Mouse (Mus musculus) lung, adult 2 months (tissue): ENCODE measurements around the gene Sardh.
A peak's percentile ranks its signal among the peaks of the same experiment; 100 is the strongest.

Source experiments
- CTCF ChIP-seq: fragments of 200-500 bp; IDR thresholded peaks from 2 replicates; pipeline ENCODE4 v1.5.1; 2011; ENCODE audit warnings: mild to moderate bottlenecking, low read length, control low read depth; ENCODE audit not compliant: insufficient read depth
- POLR2A ChIP-seq: fragments of 200-500 bp; IDR thresholded peaks from 2 replicates; pipeline ENCODE4 v1.6.1; 2011; ENCODE audit warnings: low read depth, mild to moderate bottlenecking, control low read depth, low read length, borderline replicate concordance; ENCODE audit errors: extremely low read depth

DNA sequence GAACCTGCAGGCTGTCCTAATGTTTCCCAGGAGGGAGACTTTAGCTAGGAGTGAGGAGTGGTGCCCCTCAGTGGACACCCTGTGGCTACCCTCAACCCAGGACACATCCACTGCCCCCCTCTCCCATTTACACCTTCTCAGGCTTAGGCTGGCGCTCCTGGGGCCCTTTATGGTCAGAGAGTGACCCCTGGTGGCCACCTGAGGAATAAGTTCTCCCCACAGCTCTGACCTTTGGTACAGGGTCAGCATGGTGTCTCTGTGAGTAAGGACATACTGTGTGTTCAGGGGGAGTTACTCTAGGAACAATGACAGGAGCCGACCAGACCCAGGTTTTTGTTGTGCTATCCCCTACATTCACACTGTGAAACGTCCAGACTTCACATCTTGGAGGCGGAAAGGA, 10.8 kb downstream of the Sardh start:
- TF ChIP-seq CTCF = peak; percentile 83
- no peak for TF ChIP-seq POLR2A
